Mouse (Mus musculus) myocyte (in vitro differentiated cells): ENCODE measurements around the gene Adora3.

Experiments
- E2F4 ChIP-seq: IDR thresholded peaks from one replicate; pipeline ENCODE4 v1.6.1; 2011; ENCODE audit warnings: mild to moderate bottlenecking, control low read depth, moderate library complexity; ENCODE audit not compliant: insufficient read depth
- MAX ChIP-seq: IDR thresholded peaks from one replicate; pipeline ENCODE4 v1.6.1; 2011; ENCODE audit warnings: low read depth, mild to moderate bottlenecking, control low read depth
- MYOD1 ChIP-seq, 3 experiments: IDR thresholded peaks; one replicate each; pipeline ENCODE4 v1.6.1; 2011; ENCODE audit warnings: control low read depth in 2 of 3, low read depth in 2 of 3, mild to moderate bottlenecking in 2 of 3, moderate library complexity in 1 of 3; ENCODE audit not compliant: insufficient read length in 2 of 3, control insufficient read depth in 1 of 3
- MYOG ChIP-seq, 3 experiments: IDR thresholded peaks; one replicate each; pipeline ENCODE4 v1.6.1; 2011; ENCODE audit warnings: control low read depth in 2 of 3, low read depth in 2 of 3, mild to moderate bottlenecking in 2 of 3; ENCODE audit not compliant: insufficient read length in 2 of 3, control insufficient read depth in 1 of 3, insufficient read depth in 1 of 3
- POLR2A ChIP-seq: IDR thresholded peaks from one replicate; pipeline ENCODE4 v1.6.1; 2011; ENCODE audit warnings: low read depth, mild to moderate bottlenecking, control low read depth, moderate library complexity; ENCODE audit not compliant: insufficient read length
- REST ChIP-seq: IDR thresholded peaks from one replicate; pipeline ENCODE4 v1.6.1; 2011; ENCODE audit warnings: mild to moderate bottlenecking, control low read depth, moderate library complexity; ENCODE audit not compliant: insufficient read depth, insufficient read length
- TCF12 ChIP-seq: IDR thresholded peaks from one replicate; pipeline ENCODE4 v1.6.1; 2011; ENCODE audit warnings: mild to moderate bottlenecking, control low read depth; ENCODE audit not compliant: poor library complexity, insufficient read depth, severe bottlenecking
- TCF3 ChIP-seq: IDR thresholded peaks from one replicate; pipeline ENCODE4 v1.6.1; 2011; ENCODE audit warnings: low read depth, control low read depth; ENCODE audit not compliant: insufficient read length
- USF1 ChIP-seq: IDR thresholded peaks from one replicate; pipeline ENCODE4 v1.6.1; 2011; ENCODE audit warnings: low read depth, mild to moderate bottlenecking, control low read depth, moderate library complexity

DNA sequence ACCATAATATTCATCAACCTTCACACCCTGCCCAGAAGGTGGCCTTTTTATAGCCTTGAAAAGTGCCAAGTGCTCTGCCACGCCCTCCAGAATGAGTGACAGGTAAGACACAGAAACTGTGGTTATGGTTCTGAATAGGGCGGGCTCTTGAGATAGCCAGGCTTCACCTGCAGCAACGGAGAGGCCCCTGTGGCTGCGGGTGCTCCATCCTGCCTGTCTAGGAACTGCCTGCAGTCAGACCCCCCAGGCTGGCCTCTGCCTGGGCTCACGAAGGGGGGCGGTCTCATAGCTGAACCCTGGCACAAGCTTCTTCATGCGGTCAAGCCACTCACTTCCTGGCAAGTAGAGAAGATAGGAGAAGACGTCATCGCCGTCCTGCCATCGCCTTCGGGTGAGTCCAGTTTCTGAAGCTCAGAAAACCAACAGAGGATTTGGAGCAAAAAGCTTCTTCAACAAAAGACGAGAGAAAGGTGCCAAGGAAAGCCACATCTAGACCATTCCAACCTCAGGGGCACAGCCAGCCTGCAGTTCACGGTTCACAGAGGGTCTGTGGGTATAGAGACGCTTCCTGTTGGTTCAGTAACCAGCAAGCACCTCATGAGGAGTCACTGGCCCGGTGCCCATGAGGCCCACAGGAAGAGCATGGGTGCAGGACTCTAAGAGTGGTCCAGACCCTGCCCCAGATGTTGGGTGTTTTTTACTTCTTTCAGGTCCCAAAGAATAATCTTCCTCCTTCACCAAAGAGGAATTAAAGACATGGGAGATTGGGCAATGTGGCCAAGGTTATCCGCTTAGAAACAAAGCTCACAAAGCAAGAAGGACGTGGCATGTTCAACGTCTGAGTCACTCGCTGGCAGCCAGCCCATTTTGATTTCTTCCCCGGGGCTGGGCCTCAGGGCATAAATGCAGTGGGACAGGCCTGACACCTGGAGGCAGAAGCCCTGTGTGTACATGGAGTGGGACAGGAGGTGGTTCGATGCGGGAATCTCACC, 24.2 kb downstream of the Adora3 start:
- no peak for TF ChIP-seq POLR2A
- no peak for TF ChIP-seq E2F4
- TF ChIP-seq REST: no peak
- no peak for TF ChIP-seq USF1
- TF ChIP-seq MYOG (IDR thresholded peaks at IDR 0.05; ENCODE audit: control insufficient read depth in 1 of 3, insufficient read depth in 1 of 3, insufficient read length in 2 of 3, low read depth in 2 of 3): no peak
- no peak for TF ChIP-seq TCF3
- TF ChIP-seq TCF12: no peak
- no peak for TF ChIP-seq MAX
- no peak for TF ChIP-seq MYOD1 (IDR thresholded peaks at IDR 0.05; ENCODE audit: control insufficient read depth in 1 of 3, insufficient read length in 2 of 3, low read depth in 2 of 3)
